Mouse (Mus musculus) hindbrain, embryonic 13.5 days (tissue): ENCODE results near the gene Qdpr. TPM values are rescaled to one million over a fixed set of nuclear protein-coding genes. Genes with fewer than 3 reads are reported as not detected.
A peak's percentile ranks its signal among the peaks of the same experiment; 100 is the strongest.
"Not testable (repeated sequence)": the region's sequence is repeated elsewhere in the genome, so short reads cannot be mapped to it uniquely, and the experiment has no call there.

Source experiments
- ATAC-seq: fragments of 200-750 bp; cut with Nextera tagmentation; 2 replicates; pipeline ENCODE4 v1.8.0; 2017; ENCODE audit warnings: moderate TSS enrichment; ENCODE audit not compliant: low FRiP score
- H3K27ac ChIP-seq: fragments of 300-500 bp; sonication (generic); 2 replicates; pipeline ENCODE4 v1.5.1; 2015; ENCODE audit warnings: inconsistent platforms, mild to moderate bottlenecking, moderate library complexity
- H3K27me3 ChIP-seq: fragments of 300-500 bp; sonication (generic); 2 replicates; pipeline ENCODE4 v1.6.1; 2015; ENCODE audit warnings: mild to moderate bottlenecking, inconsistent platforms
- H3K36me3 ChIP-seq: fragments of 300-500 bp; sonication (generic); 2 replicates; pipeline ENCODE4 v1.6.1; 2015; ENCODE audit warnings: mild to moderate bottlenecking, inconsistent platforms
- H3K4me1 ChIP-seq: fragments of 300-500 bp; sonication (generic); replicated peaks from 2 replicates; pipeline ENCODE4 v1.6.1; 2015; ENCODE audit warnings: inconsistent platforms
- H3K4me2 ChIP-seq: fragments of 300-500 bp; sonication (generic); 2 replicates; pipeline ENCODE4 v1.6.1; 2015; ENCODE audit warnings: inconsistent platforms, mild to moderate bottlenecking, moderate library complexity
- H3K4me3 ChIP-seq: fragments of 300-500 bp; sonication (generic); 2 replicates; pipeline ENCODE4 v1.5.1; 2015; ENCODE audit warnings: mild to moderate bottlenecking, inconsistent platforms
- H3K9ac ChIP-seq: fragments of 300-500 bp; sonication (generic); 2 replicates; pipeline ENCODE4 v1.6.1; 2015; ENCODE audit warnings: mild to moderate bottlenecking, inconsistent platforms
- H3K9me3 ChIP-seq: fragments of 300-500 bp; sonication (generic); 2 replicates; pipeline ENCODE4 v1.6.1; 2016; ENCODE audit warnings: inconsistent platforms
- WGBS: fragments of 180-500 bp; shearing (Covaris S2); methylation state at CpG from one replicate; pipeline ENCODE4 v1.1.7; 2015; 5-methylcytosine and 5-hydroxymethylcytosine counted together
- polyA plus RNA-seq: library from polyadenylated mRNA; unstranded; fragments of >200 nt; fragmentation: Nextera tagmentation; extraction: Ambion mirVana; gene quantifications from 2 replicates; pipeline ENCODE4 v1.2.1, GENCODE M21; 2015

Qdpr gene
- polyA plus RNA-seq, 1 experiment from 2014 or later: 113 TPM

- H3K4me3 ChIP-seq: no peak overlapping the region
- H3K9me3 ChIP-seq: no peaks in the 10 kb centered on the region
- peaks cover 16% of the 10 kb centered on the region for H3K36me3 ChIP-seq
- H3K4me2 ChIP-seq: no peak overlapping the region
- H3K27me3 ChIP-seq: no peaks in the 10 kb centered on the region
- peaks cover 14% of the 10 kb centered on the region for H3K4me1 ChIP-seq
- no peak overlapping the region for H3K9ac ChIP-seq
- WGBS: 84% methylated on average over 8 of the region's 8 CpGs
- no peak for ATAC-seq
- no peak overlapping the region for H3K27ac ChIP-seq
Observed at GRCm38 (mm10) chr5:45444130-45444832, 5.8 kb downstream of the Qdpr start.

GRCm38 (mm10) chr5:45441745-45442144, 8.3 kb downstream of the Qdpr start:
- H3K4me1 ChIP-seq: no peaks in the 10 kb centered on the region
- H3K9ac ChIP-seq: no peak overlapping the region
- ATAC-seq: no peak
- WGBS: 87% methylated on average over 3 of the region's 3 CpGs
- no peak overlapping the region for H3K4me2 ChIP-seq
- no peaks in the 10 kb centered on the region for H3K27me3 ChIP-seq
- H3K4me3 ChIP-seq: no peak overlapping the region
- peaks cover 30% of the 10 kb centered on the region for H3K36me3 ChIP-seq
- H3K27ac ChIP-seq: no peak overlapping the region
- H3K9me3 ChIP-seq: no peaks in the 10 kb centered on the region

- H3K36me3 ChIP-seq: peaks cover 30% of the 10 kb centered on the region
- no peak overlapping the region for H3K27ac ChIP-seq
- no peak overlapping the region for H3K9ac ChIP-seq
- no peaks in the 10 kb centered on the region for H3K27me3 ChIP-seq
- no peak overlapping the region for H3K4me2 ChIP-seq
- no peak for ATAC-seq
- H3K4me1 ChIP-seq: no peaks in the 10 kb centered on the region
- WGBS: 93% methylated on average over 3 of the region's 3 CpGs
- H3K4me3 ChIP-seq: no peak overlapping the region
- no peaks in the 10 kb centered on the region for H3K9me3 ChIP-seq
Observed at GRCm38 (mm10) chr5:45441124-45441523, 8.9 kb downstream of the Qdpr start.

- Histone ChIP-seq H3K9me3 (no peaks in the 10 kb centered on the region), H3K36me3 (peaks cover 31% of the 10 kb centered on the region), H3K27ac (no peak overlapping the region), H3K4me1 (no peaks in the 10 kb centered on the region), H3K4me3 (no peak overlapping the region), H3K4me2 (no peak overlapping the region), H3K27me3 (no peaks in the 10 kb centered on the region), H3K9ac (no peak overlapping the region)
- 88% methylated on average over 8 of the region's 8 CpGs for WGBS
- no peak for ATAC-seq
Observed at GRCm38 (mm10) chr5:45438301-45438700, 11.7 kb downstream of the Qdpr start.

GRCm38 (mm10) chr5:45437826-45438225, 12.2 kb downstream of the Qdpr start:
- H3K4me3 ChIP-seq: no peak overlapping the region
- WGBS: 73% methylated on average over 4 of the region's 4 CpGs
- peaks cover 31% of the 10 kb centered on the region for H3K36me3 ChIP-seq
- H3K4me2 ChIP-seq: no peak overlapping the region
- H3K27me3 ChIP-seq: no peaks in the 10 kb centered on the region
- H3K4me1 ChIP-seq: no peaks in the 10 kb centered on the region
- H3K9me3 ChIP-seq: no peaks in the 10 kb centered on the region
- no peak overlapping the region for H3K27ac ChIP-seq
- ATAC-seq: no peak
- H3K9ac ChIP-seq: no peak overlapping the region

GRCm38 (mm10) chr5:45435967-45436950, 13.8 kb downstream of the Qdpr start:
- Histone ChIP-seq H3K36me3 (peaks cover 38% of the 10 kb centered on the region), H3K9me3 (no peaks in the 10 kb centered on the region), H3K27ac (no peak overlapping the region), H3K9ac (no peak overlapping the region), H3K27me3 (no peaks in the 10 kb centered on the region), H3K4me2 (no peak overlapping the region), H3K4me1 (no peaks in the 10 kb centered on the region), H3K4me3 (no peak overlapping the region)
- ATAC-seq: no peak
- WGBS: 92% methylated on average over 14 of the region's 14 CpGs

- no peak overlapping the region for H3K4me2 ChIP-seq
- no peak overlapping the region for H3K4me3 ChIP-seq
- no peak overlapping the region for H3K9ac ChIP-seq
- H3K27me3 ChIP-seq: no peaks in the 10 kb centered on the region
- 97% methylated on average over 7 of the region's 7 CpGs for WGBS
- no peak for ATAC-seq
- no peaks in the 10 kb centered on the region for H3K4me1 ChIP-seq
- no peak overlapping the region for H3K27ac ChIP-seq
- H3K9me3 ChIP-seq: no peaks in the 10 kb centered on the region
- peaks cover 7% of the 10 kb centered on the region; the same call in 1 of the 2 replicates for H3K36me3 ChIP-seq
Observed at GRCm38 (mm10) chr5:45427891-45428290, 22.1 kb downstream of the Qdpr start.

GRCm38 (mm10) chr5:45426416-45427034, 23.5 kb downstream of the Qdpr start:
- no peak overlapping the region for H3K27ac ChIP-seq
- 83% methylated on average over 1 of the region's 1 CpGs for WGBS
- H3K4me1 ChIP-seq: no peaks in the 10 kb centered on the region
- ATAC-seq: no peak
- H3K9me3 ChIP-seq: no peaks in the 10 kb centered on the region
- H3K4me2 ChIP-seq: no peak overlapping the region
- H3K4me3 ChIP-seq: no peak overlapping the region
- no peak overlapping the region for H3K9ac ChIP-seq
- peaks cover 1% of the 10 kb centered on the region; the same call in 1 of the 2 replicates for H3K36me3 ChIP-seq
- no peaks in the 10 kb centered on the region for H3K27me3 ChIP-seq

GRCm38 (mm10) chr5:45425771-45426170, 24.3 kb downstream of the Qdpr start:
- not testable (repeated sequence) for H3K4me2 ChIP-seq, H3K27me3 ChIP-seq, H3K36me3 ChIP-seq, H3K27ac ChIP-seq, H3K4me1 ChIP-seq, H3K9ac ChIP-seq, ATAC-seq, H3K4me3 ChIP-seq, H3K9me3 ChIP-seq
- WGBS: 50% methylated on average over 1 of the region's 1 CpGs

- Histone ChIP-seq H3K27me3 (no peaks in the 10 kb centered on the region), H3K9me3 (no peaks in the 10 kb centered on the region), H3K36me3 (no peaks in the 10 kb centered on the region), H3K4me3 (no peak overlapping the region), H3K27ac (no peak overlapping the region), H3K4me1 (no peaks in the 10 kb centered on the region), H3K9ac (no peak overlapping the region), H3K4me2 (no peak overlapping the region)
- ATAC-seq: peak; percentile 93
- 44% methylated on average over 8 of the region's 8 CpGs for WGBS
Observed at GRCm38 (mm10) chr5:45424021-45424886, 25.8 kb downstream of the Qdpr start.

- WGBS: 76% methylated on average over 12 of the region's 12 CpGs
- Histone ChIP-seq H3K27ac (no peak overlapping the region), H3K9ac (no peak overlapping the region), H3K36me3 (no peaks in the 10 kb centered on the region), H3K4me1 (no peaks in the 10 kb centered on the region), H3K4me3 (no peak overlapping the region), H3K27me3 (no peaks in the 10 kb centered on the region), H3K9me3 (no peaks in the 10 kb centered on the region), H3K4me2 (no peak overlapping the region)
- no peak for ATAC-seq
Observed at GRCm38 (mm10) chr5:45421881-45422844, 27.9 kb downstream of the Qdpr start.
